ENCODE assay signal across 8 mouse cellular contexts in genomic region chr5:144545653-144546422, GRCm38 (mm10). TPM values are rescaled to one million over a fixed set of nuclear protein-coding genes. Genes with fewer than 3 reads are reported as not detected.
DNase-seq lines count a peak whose midpoint lies in the region; ATAC-seq and TF ChIP-seq lines count a peak whose summit lies in the region.

Gene Nptx2, plus strand, starts transcription at chr5:144545902.

- no peaks in the 10 kb centered on the region for H3K36me3 ChIP-seq in embryonic facial prominence, embryonic 14.5 days (ENCODE audit: control insufficient read depth, insufficient read depth, low read length)
- no peaks in the 10 kb centered on the region for H3K36me3 ChIP-seq in midbrain, embryonic 11.5 days (ENCODE audit: control insufficient read depth, insufficient read depth, low read length)
- H3K36me3 ChIP-seq in stomach, embryonic 14.5 days (ENCODE audit: control insufficient read depth, insufficient read depth, low read length) = no peaks in the 10 kb centered on the region

- intact Hi-C loops in left cerebral cortex, postnatal 4 days (cut with DNase I) = loop anchor here (10.0 kb wide), 1 partner anchor 179 kb away; no protein-coding TSS in a partner anchor

- H3K9ac ChIP-seq in embryonic facial prominence, embryonic 14.5 days (ENCODE audit: low read depth, low read length) = peak within 1 kb of the TSS; percentile 40
- peak within 1 kb of the TSS; percentile 43 for H3K9ac ChIP-seq in midbrain, embryonic 11.5 days (ENCODE audit: low read length)
- H3K9ac ChIP-seq in stomach, embryonic 14.5 days (replicated peaks; ENCODE audit: low read depth, low read length) = 0 out of 2 replicates have a peak within 1 kb of the TSS, but pooled peaks have one; percentile 18

- WGBS in embryonic facial prominence, embryonic 14.5 days = 0% methylated on average over 17 of the region's 99 CpGs
- under 1% methylated on average over 95 of the region's 99 CpGs for WGBS in midbrain, embryonic 11.5 days
- WGBS in stomach, embryonic 14.5 days = 3% methylated on average over 95 of the region's 99 CpGs

- peak; percentile 73 for TF ChIP-seq POLR2A in brain, embryonic 14.5 days (IDR thresholded peaks at IDR 0.05; ENCODE audit: borderline replicate concordance, extremely low read depth, insufficient read depth, insufficient read length, poor library complexity, severe bottlenecking)

- peak; percentile 96 for ATAC-seq in embryonic facial prominence, embryonic 14.5 days (ENCODE audit: low read depth)
- ATAC-seq in midbrain, embryonic 11.5 days (ENCODE audit: low FRiP score) = peak; percentile 93
- ATAC-seq in stomach, embryonic 14.5 days (ENCODE audit: insufficient number of reproducible peaks, insufficient read depth, low FRiP score, low read depth) = peak; percentile 94

- H3K27ac ChIP-seq in embryonic facial prominence, embryonic 14.5 days (replicated peaks; ENCODE audit: low read depth, low read length) = no peak within 1 kb of the TSS
- no peak within 1 kb of the TSS for H3K27ac ChIP-seq in midbrain, embryonic 11.5 days (ENCODE audit: low read depth, low read length)
- no peak within 1 kb of the TSS for H3K27ac ChIP-seq in stomach, embryonic 14.5 days (ENCODE audit: low read length)

- peak; percentile 97 for DNase-seq in brain, embryonic 14.5 days (ENCODE audit: low read depth)
- peak; percentile 95 for DNase-seq in embryonic facial prominence, embryonic 14.5 days (ENCODE audit: low spot score)
- peak; percentile 5 for DNase-seq in heart, adult 8-10 months (ENCODE audit: low spot score)
- DNase-seq in kidney, adult 8-10 months = peak; percentile 39 to 62
- peak; percentile 92 for DNase-seq in left cerebral cortex, postnatal 4 days
- peak; percentile 99 for DNase-seq in midbrain, embryonic 11.5 days (ENCODE audit: low spot score, missing footprints)
- no peak for DNase-seq in B cell, adult 2 months

- no peaks in the 10 kb centered on the region for H3K9me3 ChIP-seq in embryonic facial prominence, embryonic 14.5 days (ENCODE audit: control insufficient read depth, low read length)
- no peaks in the 10 kb centered on the region for H3K9me3 ChIP-seq in midbrain, embryonic 11.5 days (ENCODE audit: control insufficient read depth, low read length)
- no peaks in the 10 kb centered on the region for H3K9me3 ChIP-seq in stomach, embryonic 14.5 days (ENCODE audit: control insufficient read depth, low read depth, low read length)

- peaks cover 57% of the 10 kb centered on the region for H3K27me3 ChIP-seq in embryonic facial prominence, embryonic 14.5 days (replicated peaks; ENCODE audit: control insufficient read depth, insufficient read depth, low read length)
- peaks cover 35% of the 10 kb centered on the region for H3K27me3 ChIP-seq in midbrain, embryonic 11.5 days (ENCODE audit: control insufficient read depth, insufficient read depth, low read length)
- peaks cover 24% of the 10 kb centered on the region for H3K27me3 ChIP-seq in stomach, embryonic 14.5 days (ENCODE audit: control insufficient read depth, insufficient read depth, low read length)

- peak within 1 kb of the TSS; percentile 71 for H3K4me2 ChIP-seq in embryonic facial prominence, embryonic 14.5 days (ENCODE audit: low read depth, low read length)
- peak within 1 kb of the TSS; percentile 48 for H3K4me2 ChIP-seq in midbrain, embryonic 11.5 days
- H3K4me2 ChIP-seq in stomach, embryonic 14.5 days (replicated peaks; ENCODE audit: low read depth, low read length) = peak within 1 kb of the TSS; percentile 48

- peak within 1 kb of the TSS; percentile 40 for H3K4me3 ChIP-seq in embryonic facial prominence, embryonic 14.5 days (ENCODE audit: low read depth, low read length)
- H3K4me3 ChIP-seq in midbrain, embryonic 11.5 days (ENCODE audit: low read depth, low read length) = peak within 1 kb of the TSS; percentile 32
- H3K4me3 ChIP-seq in stomach, embryonic 14.5 days (ENCODE audit: low read depth, low read length) = peak within 1 kb of the TSS; percentile 31

- TF ChIP-seq CTCF in brain, embryonic 14.5 days (IDR thresholded peaks at IDR 0.05; ENCODE audit: borderline replicate concordance, extremely low read depth, insufficient read depth, insufficient read length) = peak; percentile 51; the same call in 1 of the 2 replicates

- H3K4me1 ChIP-seq in embryonic facial prominence, embryonic 14.5 days (ENCODE audit: control insufficient read depth, insufficient read depth, low read length) = peaks cover 5% of the 10 kb centered on the region; the same call in 1 of the 2 replicates
- H3K4me1 ChIP-seq in midbrain, embryonic 11.5 days (ENCODE audit: control insufficient read depth, insufficient read depth, low read length) = peaks cover 17% of the 10 kb centered on the region
- no peaks in the 10 kb centered on the region for H3K4me1 ChIP-seq in stomach, embryonic 14.5 days (ENCODE audit: control insufficient read depth, insufficient read depth, low read length)

RNA-seq across cellular contexts. Expression of gene Nptx2, which starts in this region (rescaled TPM):
- 15.2 and 16.3 TPM in 2 replicates for polyA plus RNA-seq in brain, embryonic 14.5 days (2012; rRNA removed)
- 1.4 and 1.7 TPM in 2 replicates for polyA plus RNA-seq in embryonic facial prominence, embryonic 14.5 days (2014; fragmentation: Nextera tagmentation; extraction: Ambion mirVana)
- total RNA-seq in heart, adult 8-10 months (2022) = under 1 TPM in 1 of 4 experiments, not detected in 3; 0.11 TPM
- total RNA-seq in left cerebral cortex, postnatal 4 days (2021) = 10 to 100 TPM; 11.8 to 15.9 TPM
- polyA plus RNA-seq in midbrain, embryonic 11.5 days (2014; fragmentation: Nextera tagmentation; extraction: Ambion mirVana) = 1.8 and 1.9 TPM in 2 replicates
- 3.8 and 4.2 TPM in 2 replicates for polyA plus RNA-seq in stomach, embryonic 14.5 days (2014; fragmentation: Nextera tagmentation; extraction: Ambion mirVana)

Comparison
In these comparisons a context has a peak if more than half of its experiments do, and no peak if none do; other contexts are left out.
1. RNA of gene Nptx2 (total RNA-seq): 11.8 to 15.9 TPM in left cerebral cortex, postnatal 4 days; 0.11 TPM in heart, adult 8-10 months; every median in the first group is over 10 times any median in the second.
2. Peak in DNase-seq in heart, adult 8-10 months; RNA of the gene not detected or under 1 TPM.
3. DNase-seq: peak in brain, embryonic 14.5 days (single experiment), embryonic facial prominence, embryonic 14.5 days (single experiment), kidney, adult 8-10 months (2 of 2), left cerebral cortex, postnatal 4 days (single experiment) and midbrain, embryonic 11.5 days (single experiment); none in B cell, adult 2 months (0 of 2).
4. Peak in every context shown above with its lines, with median percentiles within 50 percentile points of each other: ATAC-seq, H3K4me2 ChIP-seq, H3K4me3 ChIP-seq and H3K9ac ChIP-seq.